Mouse (Mus musculus) neural tube, embryonic 15.5 days (tissue): Measurements from ENCODE around the gene Cntrob. TPM values are rescaled to one million over a fixed set of nuclear protein-coding genes. Genes with fewer than 3 reads are reported as not detected.
A peak's percentile ranks its signal among the peaks of the same experiment; 100 is the strongest.
"Not testable (repeated sequence)": the region's sequence is repeated elsewhere in the genome, so short reads cannot be mapped to it uniquely, and the experiment has no call there.

Source experiments
- ATAC-seq: fragments of 200-750 bp; cut with Nextera tagmentation; 2 replicates; pipeline ENCODE4 v1.8.0; 2017; ENCODE audit warnings: mild to moderate bottlenecking, moderate TSS enrichment, moderate library complexity; ENCODE audit not compliant: low FRiP score
- H3K27ac ChIP-seq: fragments of 300-500 bp; sonication (generic); replicated peaks from 2 replicates; pipeline ENCODE4 v1.5.1; 2015; ENCODE audit warnings: mild to moderate bottlenecking, inconsistent platforms
- H3K27me3 ChIP-seq: fragments of 300-500 bp; sonication (generic); replicated peaks from 2 replicates; pipeline ENCODE4 v1.6.1; 2015; ENCODE audit warnings: inconsistent platforms
- H3K36me3 ChIP-seq: fragments of 300-500 bp; sonication (generic); 2 replicates; pipeline ENCODE4 v1.6.1; 2015; ENCODE audit warnings: inconsistent platforms
- H3K4me1 ChIP-seq: fragments of 300-500 bp; sonication (generic); 2 replicates; pipeline ENCODE4 v1.6.1; 2015; ENCODE audit warnings: inconsistent platforms
- H3K4me2 ChIP-seq: fragments of 300-500 bp; sonication (generic); 2 replicates; pipeline ENCODE4 v1.6.1; 2015; ENCODE audit warnings: inconsistent platforms, mild to moderate bottlenecking, moderate library complexity
- H3K4me3 ChIP-seq: fragments of 300-500 bp; sonication (generic); replicated peaks from 2 replicates; pipeline ENCODE4 v1.5.1; 2015; ENCODE audit warnings: mild to moderate bottlenecking, inconsistent platforms
- H3K9ac ChIP-seq: fragments of 300-500 bp; sonication (generic); replicated peaks from 2 replicates; pipeline ENCODE4 v1.6.1; 2015; ENCODE audit warnings: mild to moderate bottlenecking, inconsistent platforms
- H3K9me3 ChIP-seq: fragments of 300-500 bp; sonication (generic); replicated peaks from 2 replicates; pipeline ENCODE4 v1.6.1; 2016; ENCODE audit warnings: inconsistent platforms
- WGBS: fragments of 180-500 bp; shearing (Covaris S2); methylation state at CpG from one replicate; pipeline ENCODE4 v1.1.7; 2015; ENCODE audit warnings: mixed read lengths; 5-methylcytosine and 5-hydroxymethylcytosine counted together
- polyA plus RNA-seq: library from polyadenylated mRNA; unstranded; fragments of >200 nt; fragmentation: Nextera tagmentation; extraction: Ambion mirVana; gene quantifications from 2 replicates; pipeline ENCODE4 v1.2.1, GENCODE M21; 2015

Cntrob gene
- polyA plus RNA-seq, 1 experiment from 2014 or later: 14.5 TPM

GRCm38 (mm10) chr11:69322693-69323471 lies 693 bp downstream of the Cntrob start:
- peaks cover 58% of the 10 kb centered on the region for H3K4me1 ChIP-seq
- ATAC-seq: no peak
- no peaks in the 10 kb centered on the region for H3K9me3 ChIP-seq
- 24% methylated on average over 18 of the region's 18 CpGs for WGBS
- H3K27me3 ChIP-seq: peaks cover 7% of the 10 kb centered on the region
- H3K4me3 ChIP-seq: peak overlapping the region; percentile 66
- peak overlapping the region; percentile 84 for H3K4me2 ChIP-seq
- peaks cover 16% of the 10 kb centered on the region for H3K36me3 ChIP-seq
- H3K9ac ChIP-seq: peak overlapping the region; percentile 75
- H3K27ac ChIP-seq: peak overlapping the region; percentile 92

DNA sequence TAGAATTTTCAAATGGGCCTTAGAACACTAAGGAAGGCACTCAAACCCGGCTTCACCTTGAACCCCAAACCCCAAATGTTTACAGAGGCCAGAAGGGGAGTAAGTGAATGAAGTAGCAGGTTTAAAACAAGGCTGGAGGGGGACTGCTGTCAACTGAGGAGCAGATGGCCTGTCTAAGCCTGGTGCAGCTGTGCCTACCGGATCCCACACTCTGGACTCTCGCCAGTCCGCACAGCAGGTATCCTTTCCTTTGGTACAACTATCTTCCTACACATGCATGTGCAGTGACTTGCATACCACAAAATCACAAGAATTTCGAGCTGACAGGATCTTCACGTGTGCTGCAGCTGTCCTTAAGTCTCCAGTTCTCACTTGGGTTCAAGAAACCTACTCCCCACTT lies 1.6 kb downstream of the Cntrob start:
- peaks cover 54% of the 10 kb centered on the region for H3K4me1 ChIP-seq
- no peak for ATAC-seq
- H3K9ac ChIP-seq: no peak overlapping the region
- no peaks in the 10 kb centered on the region; the same call in 1 of the 2 replicates for H3K27me3 ChIP-seq
- 0 out of 2 replicates have a peak overlapping the region, but pooled peaks have one; percentile 1 for H3K4me3 ChIP-seq
- peak overlapping the region; percentile 84 for H3K4me2 ChIP-seq
- H3K36me3 ChIP-seq: peaks cover 16% of the 10 kb centered on the region
- H3K27ac ChIP-seq: no peak overlapping the region
- WGBS: 67% methylated on average over 6 of the region's 6 CpGs
- no peaks in the 10 kb centered on the region for H3K9me3 ChIP-seq

- no peak for ATAC-seq
- WGBS: 93% methylated on average over 6 of the region's 6 CpGs
- H3K4me3 ChIP-seq: no peak overlapping the region
- H3K27me3 ChIP-seq: no peaks in the 10 kb centered on the region
- peak overlapping the region; percentile 84; the same call in 1 of the 2 replicates for H3K4me2 ChIP-seq
- H3K27ac ChIP-seq: no peak overlapping the region
- no peaks in the 10 kb centered on the region for H3K9me3 ChIP-seq
- peaks cover 16% of the 10 kb centered on the region for H3K36me3 ChIP-seq
- H3K4me1 ChIP-seq: peaks cover 50% of the 10 kb centered on the region
- H3K9ac ChIP-seq: no peak overlapping the region
Observed at GRCm38 (mm10) chr11:69321580-69321979, 2.0 kb downstream of the Cntrob start.

GRCm38 (mm10) chr11:69318000-69318399 lies 5.6 kb downstream of the Cntrob start:
- H3K27ac ChIP-seq, ATAC-seq, H3K9me3 ChIP-seq, H3K27me3 ChIP-seq, H3K4me3 ChIP-seq, H3K4me2 ChIP-seq, H3K9ac ChIP-seq: not testable (repeated sequence)
- Histone ChIP-seq H3K4me1 (peaks cover 23% of the 10 kb centered on the region), H3K36me3 (peaks cover 29% of the 10 kb centered on the region)
- WGBS: 95% methylated on average over 3 of the region's 3 CpGs

DNA sequence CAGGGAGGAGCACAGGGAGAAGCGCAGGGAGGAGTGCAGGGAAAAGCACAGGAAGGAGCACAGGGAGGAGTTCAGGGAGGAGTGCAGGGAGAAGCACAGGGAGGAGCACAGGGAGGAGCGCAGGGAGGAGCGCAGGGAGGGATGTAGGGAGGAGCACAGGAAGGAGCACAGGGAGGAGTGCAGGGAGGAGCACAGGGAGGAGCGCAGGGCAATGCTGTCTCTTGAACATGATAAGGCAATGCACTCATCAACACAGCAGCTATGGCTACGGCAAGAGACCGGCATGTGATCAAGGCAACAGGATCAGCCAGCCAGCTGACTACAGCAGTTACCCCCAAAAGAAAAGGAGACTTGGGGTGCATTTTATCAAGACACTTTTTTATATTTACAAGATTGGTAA lies 7.2 kb downstream of the Cntrob start:
- Histone ChIP-seq H3K36me3 (peaks cover 34% of the 10 kb centered on the region), H3K4me2 (no peak overlapping the region)
- 97% methylated on average over 6 of the region's 6 CpGs for WGBS

GRCm38 (mm10) chr11:69311266-69311665 lies 12.3 kb downstream of the Cntrob start:
- no peaks in the 10 kb centered on the region for H3K4me1 ChIP-seq
- no peak overlapping the region for H3K9ac ChIP-seq
- no peak overlapping the region for H3K4me2 ChIP-seq
- no peak overlapping the region for H3K27ac ChIP-seq
- no peak overlapping the region for H3K4me3 ChIP-seq
- peaks cover 62% of the 10 kb centered on the region for H3K36me3 ChIP-seq
- no peaks in the 10 kb centered on the region for H3K27me3 ChIP-seq
- 64% methylated on average over 7 of the region's 7 CpGs for WGBS
- ATAC-seq: no peak
- no peaks in the 10 kb centered on the region for H3K9me3 ChIP-seq

More for the DNA sequence above, 7.2 kb downstream of the Cntrob start:
- H3K4me1 ChIP-seq: peaks cover 8% of the 10 kb centered on the region; the same call in 1 of the 2 replicates
- no peak for ATAC-seq
- H3K27me3 ChIP-seq: no peaks in the 10 kb centered on the region
- no peaks in the 10 kb centered on the region for H3K9me3 ChIP-seq
- no peak overlapping the region for H3K27ac ChIP-seq
- no peak overlapping the region for H3K9ac ChIP-seq
- no peak overlapping the region for H3K4me3 ChIP-seq

DNA sequence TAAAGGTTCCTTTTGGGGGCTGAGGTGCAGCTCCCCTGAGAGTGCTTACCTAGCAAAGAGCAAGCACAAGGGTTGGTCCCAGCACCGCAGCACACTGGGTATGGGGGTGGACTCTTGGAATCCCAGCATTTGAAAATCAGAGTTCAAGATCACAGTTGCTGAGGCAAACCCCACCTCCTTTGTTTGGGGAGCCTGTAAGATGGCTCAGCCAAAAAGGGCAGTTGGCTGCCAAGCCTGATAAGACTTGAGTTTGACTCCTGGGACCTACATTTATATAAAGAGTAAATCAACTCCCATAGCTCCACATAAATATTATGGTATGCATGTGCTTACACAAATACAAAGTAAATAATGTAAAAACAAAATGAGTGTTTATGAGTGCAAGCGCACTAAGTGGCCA lies 17.5 kb downstream of the Cntrob start:
- Histone ChIP-seq H3K36me3 (peaks cover 83% of the 10 kb centered on the region), H3K9ac (no peak overlapping the region), H3K9me3 (no peaks in the 10 kb centered on the region), H3K4me1 (no peaks in the 10 kb centered on the region), H3K27me3 (no peaks in the 10 kb centered on the region), H3K4me2 (no peak overlapping the region), H3K4me3 (no peak overlapping the region), H3K27ac (no peak overlapping the region)
- ATAC-seq: no peak
- 98% methylated on average over 2 of the region's 2 CpGs for WGBS

GRCm38 (mm10) chr11:69305291-69305690 lies 18.3 kb downstream of the Cntrob start:
- ATAC-seq: no peak
- Histone ChIP-seq H3K27ac (no peak overlapping the region), H3K36me3 (peaks cover 77% of the 10 kb centered on the region), H3K9ac (no peak overlapping the region), H3K4me2 (no peak overlapping the region), H3K4me1 (no peaks in the 10 kb centered on the region), H3K4me3 (no peak overlapping the region), H3K27me3 (no peaks in the 10 kb centered on the region), H3K9me3 (no peaks in the 10 kb centered on the region)
- 87% methylated on average over 9 of the region's 9 CpGs for WGBS

DNA sequence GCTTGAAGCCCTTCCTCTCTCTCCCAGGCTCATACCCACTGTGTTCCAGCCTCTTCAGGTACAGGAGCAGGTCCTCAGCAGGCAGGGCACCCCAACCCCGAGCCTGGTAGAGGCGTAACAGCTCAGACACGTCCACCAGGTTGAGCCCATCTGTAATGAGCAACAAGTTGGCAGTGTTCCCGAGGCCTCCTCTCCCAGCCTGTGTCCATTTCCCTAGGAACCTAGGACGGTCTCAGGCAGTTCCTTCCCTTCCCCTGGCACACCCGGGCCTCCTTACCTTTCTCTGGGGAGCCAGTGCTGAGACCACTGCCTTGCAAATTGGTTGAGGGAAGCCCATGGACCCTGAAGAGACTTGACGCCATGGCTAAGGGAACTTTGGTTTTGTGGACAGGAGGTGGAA lies 20.8 kb downstream of the Cntrob start:
- Histone ChIP-seq H3K4me3 (no peak overlapping the region), H3K27me3 (no peaks in the 10 kb centered on the region), H3K9ac (no peak overlapping the region), H3K4me2 (no peak overlapping the region), H3K4me1 (no peaks in the 10 kb centered on the region), H3K9me3 (no peaks in the 10 kb centered on the region), H3K27ac (no peak overlapping the region), H3K36me3 (peaks cover 75% of the 10 kb centered on the region)
- ATAC-seq: no peak
- 88% methylated on average over 7 of the region's 7 CpGs for WGBS

GRCm38 (mm10) chr11:69298231-69298630 lies 25.3 kb downstream of the Cntrob start:
- H3K4me3 ChIP-seq: no peak overlapping the region
- no peak overlapping the region for H3K4me2 ChIP-seq
- H3K27ac ChIP-seq: no peak overlapping the region
- no peak for ATAC-seq
- no peaks in the 10 kb centered on the region for H3K4me1 ChIP-seq
- H3K9me3 ChIP-seq: no peaks in the 10 kb centered on the region
- H3K9ac ChIP-seq: no peak overlapping the region
- peaks cover 38% of the 10 kb centered on the region for H3K36me3 ChIP-seq
- 79% methylated on average over 7 of the region's 7 CpGs for WGBS
- H3K27me3 ChIP-seq: no peaks in the 10 kb centered on the region

- no peak overlapping the region for H3K4me3 ChIP-seq
- no peak for ATAC-seq
- H3K36me3 ChIP-seq: peaks cover 34% of the 10 kb centered on the region
- no peaks in the 10 kb centered on the region for H3K4me1 ChIP-seq
- no peak overlapping the region for H3K9ac ChIP-seq
- WGBS: 92% methylated on average over 2 of the region's 2 CpGs
- no peak overlapping the region for H3K27ac ChIP-seq
- H3K27me3 ChIP-seq: no peaks in the 10 kb centered on the region
- no peaks in the 10 kb centered on the region for H3K9me3 ChIP-seq
- H3K4me2 ChIP-seq: no peak overlapping the region
Observed at GRCm38 (mm10) chr11:69297799-69298198, 25.8 kb downstream of the Cntrob start.

DNA sequence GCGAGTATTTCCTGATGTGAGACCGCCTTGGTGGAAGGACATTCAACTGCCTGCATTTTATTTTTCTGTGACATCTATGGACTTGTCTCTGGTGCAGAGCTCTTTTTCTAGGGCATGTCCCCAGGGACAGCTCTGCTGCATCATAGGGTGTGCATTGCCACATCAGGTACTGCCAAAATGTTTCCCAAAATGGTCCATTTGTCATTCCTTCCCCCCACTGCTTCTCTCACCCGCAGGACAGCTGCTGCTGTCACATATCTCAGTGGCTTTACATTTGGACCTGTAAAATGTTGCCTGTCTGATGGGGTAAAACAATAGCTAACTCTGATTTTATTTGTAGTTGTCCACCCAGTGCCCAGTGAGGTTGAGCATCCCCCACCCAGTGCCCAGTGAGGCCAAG lies 28.3 kb downstream of the Cntrob start:
- Histone ChIP-seq H3K4me1 (no peaks in the 10 kb centered on the region), H3K4me3 (no peak overlapping the region), H3K9ac (no peak overlapping the region), H3K36me3 (peaks cover 17% of the 10 kb centered on the region), H3K9me3 (no peaks in the 10 kb centered on the region), H3K4me2 (no peak overlapping the region), H3K27me3 (no peaks in the 10 kb centered on the region), H3K27ac (no peak overlapping the region)
- WGBS: 90% methylated on average over 3 of the region's 3 CpGs
- ATAC-seq: no peak
